Mouse (Mus musculus) stomach, postnatal 0 days (tissue): ENCODE measurements around the gene Lamtor2.

ENCODE experiments used
- CTCF ChIP-seq: IDR thresholded peaks from 2 replicates; pipeline ENCODE4 v1.5.1; 2016; ENCODE audit warnings: antibody characterized with exemption, low read depth, mild to moderate bottlenecking, moderate library complexity
- EP300 ChIP-seq: optimal IDR thresholded peaks from 2 replicates; pipeline ENCODE3; 2016; ENCODE audit warnings: antibody characterized with exemption

GRCm38 (mm10) chr3:88509692-88510420, 43.0 kb downstream of the Lamtor2 start, which contains the start of gene Lmna:
- peak; percentile 68 for TF ChIP-seq CTCF
- peak; percentile 75 for TF ChIP-seq EP300
